Mouse (Mus musculus) myocyte (in vitro differentiated cells): ENCODE results near the gene B4galt3.

Source experiments
- CEBPB ChIP-seq: IDR thresholded peaks from 2 replicates; pipeline ENCODE4 v1.6.1; 2011; ENCODE audit warnings: mild to moderate bottlenecking, moderate library complexity; ENCODE audit not compliant: poor library complexity, insufficient read depth, severe bottlenecking
- MAX ChIP-seq: IDR thresholded peaks from one replicate; pipeline ENCODE4 v1.6.1; 2011; ENCODE audit warnings: low read depth, mild to moderate bottlenecking, control low read depth
- POLR2A ChIP-seq: IDR thresholded peaks from one replicate; pipeline ENCODE4 v1.6.1; 2011; ENCODE audit warnings: low read depth, mild to moderate bottlenecking, control low read depth, moderate library complexity; ENCODE audit not compliant: insufficient read length
- POLR2AphosphoS2 ChIP-seq: IDR thresholded peaks from one replicate; pipeline ENCODE4 v1.6.1; 2011; ENCODE audit warnings: low read depth, control low read depth; ENCODE audit not compliant: insufficient read length
- TCF12 ChIP-seq: IDR thresholded peaks from one replicate; pipeline ENCODE4 v1.6.1; 2011; ENCODE audit warnings: mild to moderate bottlenecking, control low read depth; ENCODE audit not compliant: poor library complexity, insufficient read depth, severe bottlenecking
- USF1 ChIP-seq: IDR thresholded peaks from one replicate; pipeline ENCODE4 v1.6.1; 2011; ENCODE audit warnings: low read depth, mild to moderate bottlenecking, control low read depth, moderate library complexity

DNA sequence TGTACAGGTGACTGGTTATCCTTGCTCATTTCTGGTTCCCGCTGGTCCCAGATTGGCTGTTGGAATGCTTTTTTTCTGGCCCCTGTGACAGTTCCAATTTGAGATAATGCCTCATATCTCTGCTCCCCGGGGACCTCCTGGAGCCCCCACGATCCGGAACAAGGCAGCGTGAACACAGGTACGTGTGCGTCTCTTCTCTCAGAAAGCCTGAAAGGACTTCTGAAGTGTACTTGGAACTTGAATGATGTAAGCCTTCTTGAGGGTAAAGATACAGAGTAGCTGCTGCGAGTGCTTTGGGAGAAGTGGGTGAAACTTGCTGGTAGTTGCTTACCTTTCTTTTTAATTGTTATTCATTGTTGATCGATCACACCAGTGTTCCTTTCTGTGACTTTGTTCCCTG, 1.1 kb downstream of the B4galt3 start:
- TF ChIP-seq TCF12 (no peak), CEBPB (no peak), POLR2A (no peak), POLR2AphosphoS2 (no peak), MAX (no peak), USF1 (no peak)
